Mouse (Mus musculus) cerebellum, adult 2 months (tissue): ENCODE measurements at regions not wholly inside any gene's neighbourhood (a gene's known extent, or its start where the extent isn't known, plus 50 kb on each side); places are given as distances from the start of the nearest gene placed in this dataset.

Experiments used
- CTCF ChIP-seq: fragments of 200-500 bp; IDR thresholded peaks from 2 replicates; pipeline ENCODE4 v1.5.1; 2011; ENCODE audit warnings: low read depth, mild to moderate bottlenecking, control low read depth, low read length, moderate library complexity, borderline replicate concordance; ENCODE audit not compliant: insufficient read depth
- POLR2A ChIP-seq: fragments of 200-500 bp; IDR thresholded peaks from 2 replicates; pipeline ENCODE4 v1.6.1; 2011; ENCODE audit warnings: low read length, control low read depth, borderline replicate concordance; ENCODE audit not compliant: insufficient read depth

DNA sequence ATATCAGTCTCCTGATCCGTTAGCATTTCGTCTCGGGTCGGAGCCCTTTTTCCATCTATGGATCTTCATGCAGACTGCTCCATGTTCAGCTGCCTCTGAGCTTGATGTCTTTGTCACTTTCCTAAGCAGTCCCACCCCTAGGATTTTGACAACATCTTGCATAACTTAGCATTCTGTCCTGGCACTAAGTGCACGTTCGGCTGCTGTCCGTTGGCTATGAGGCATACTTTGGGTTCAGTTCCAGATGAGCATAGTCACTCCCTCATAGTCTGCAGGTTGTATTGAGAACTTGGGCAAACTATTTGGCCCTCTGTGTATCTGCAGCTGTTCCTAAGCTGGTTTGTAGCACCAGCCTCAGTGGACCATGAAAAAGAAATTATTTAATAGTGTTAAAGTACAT lies 72.3 kb upstream of the Commd8 start:
- TF ChIP-seq POLR2A: no peak
- no peak for TF ChIP-seq CTCF
